Mouse (Mus musculus): ENCODE results near the gene Lats2. TPM values are rescaled to one million over a fixed set of nuclear protein-coding genes. Genes with fewer than 3 reads are reported as not detected.

Lats2 gene
- polyA plus RNA-seq, 2 experiments: 25.3 to 28.5 TPM

- Histone ChIP-seq H3K4me3 (replicated peaks; ENCODE audit: low read length) (no peak overlapping the region), H3K36me3 (ENCODE audit: control insufficient read depth, insufficient read depth, low read length) (peaks cover 34% of the 10 kb centered on the region), H3K27ac (replicated peaks; ENCODE audit: low read depth, low read length) (no peak overlapping the region), H3K4me1 (ENCODE audit: control insufficient read depth, insufficient read depth, low read length) (0 out of 2 replicates have a peak, but pooled peaks cover 2% of the 10 kb centered on the region), H3K9ac (ENCODE audit: low read depth, low read length, severe bottlenecking) (no peak overlapping the region), H3K4me2 (replicated peaks; ENCODE audit: low read depth, low read length, severe bottlenecking) (no peak overlapping the region), H3K9me3 (ENCODE audit: control insufficient read depth, low read length) (no peaks in the 10 kb centered on the region), H3K27me3 (ENCODE audit: control insufficient read depth, insufficient read depth, low read length) (no peaks in the 10 kb centered on the region)
- 79% methylated on average over 1 of the region's 1 CpGs for WGBS
- TF ChIP-seq POLR2A (IDR thresholded peaks at IDR 0.05; ENCODE audit: borderline replicate concordance, extremely low read depth, insufficient read depth, insufficient read length): no peak
- no peak for ATAC-seq (ENCODE audit: low FRiP score, low read depth)
- no peak for DNase-seq (ENCODE audit: low spot score)
Observed at GRCm38 (mm10) chr14:57712884-57713283, 45.3 kb downstream of the Lats2 start.

- no peak overlapping the region for H3K9ac ChIP-seq (ENCODE audit: low read depth, low read length, severe bottlenecking)
- 81% methylated on average over 6 of the region's 6 CpGs for WGBS
Observed at GRCm38 (mm10) chr14:57711059-57711458, 47.1 kb downstream of the Lats2 start.

GRCm38 (mm10) chr14:57709171-57709570 lies 49.0 kb downstream of the Lats2 start:
- no peak for TF ChIP-seq POLR2A (IDR thresholded peaks at IDR 0.05; ENCODE audit: borderline replicate concordance, extremely low read depth, insufficient read depth, insufficient read length)
- Histone ChIP-seq H3K27ac (replicated peaks; ENCODE audit: low read depth, low read length) (no peak overlapping the region), H3K4me3 (replicated peaks; ENCODE audit: low read length) (no peak overlapping the region), H3K4me2 (replicated peaks; ENCODE audit: low read depth, low read length, severe bottlenecking) (no peak overlapping the region), H3K4me1 (ENCODE audit: control insufficient read depth, insufficient read depth, low read length) (0 out of 2 replicates have a peak, but pooled peaks cover 2% of the 10 kb centered on the region), H3K36me3 (ENCODE audit: control insufficient read depth, insufficient read depth, low read length) (peaks cover 35% of the 10 kb centered on the region), H3K9me3 (ENCODE audit: control insufficient read depth, low read length) (no peaks in the 10 kb centered on the region), H3K9ac (ENCODE audit: low read depth, low read length, severe bottlenecking) (no peak overlapping the region), H3K27me3 (ENCODE audit: control insufficient read depth, insufficient read depth, low read length) (no peaks in the 10 kb centered on the region)
- WGBS: 84% methylated on average over 10 of the region's 10 CpGs
- DNase-seq (ENCODE audit: low spot score) (no peak), ATAC-seq (ENCODE audit: low FRiP score, low read depth) (no peak)

More at GRCm38 (mm10) chr14:57711059-57711458, 47.1 kb downstream of the Lats2 start:
- Histone ChIP-seq H3K36me3 (ENCODE audit: control insufficient read depth, insufficient read depth, low read length) (peaks cover 28% of the 10 kb centered on the region), H3K4me2 (replicated peaks; ENCODE audit: low read depth, low read length, severe bottlenecking) (no peak overlapping the region), H3K9me3 (ENCODE audit: control insufficient read depth, low read length) (no peaks in the 10 kb centered on the region), H3K27ac (replicated peaks; ENCODE audit: low read depth, low read length) (no peak overlapping the region), H3K4me3 (replicated peaks; ENCODE audit: low read length) (no peak overlapping the region), H3K4me1 (ENCODE audit: control insufficient read depth, insufficient read depth, low read length) (0 out of 2 replicates have a peak, but pooled peaks cover 2% of the 10 kb centered on the region), H3K27me3 (ENCODE audit: control insufficient read depth, insufficient read depth, low read length) (no peaks in the 10 kb centered on the region)
- no peak for ATAC-seq (ENCODE audit: low FRiP score, low read depth)
- DNase-seq (ENCODE audit: low spot score): no peak
- no peak for TF ChIP-seq POLR2A (IDR thresholded peaks at IDR 0.05; ENCODE audit: borderline replicate concordance, extremely low read depth, insufficient read depth, insufficient read length)

- no peak for DNase-seq (ENCODE audit: low spot score)
- no peak overlapping the region for H3K4me3 ChIP-seq (replicated peaks; ENCODE audit: low read length)
- H3K4me2 ChIP-seq (replicated peaks; ENCODE audit: low read depth, low read length, severe bottlenecking): no peak overlapping the region
- 91% methylated on average over 7 of the region's 7 CpGs for WGBS
- no peaks in the 10 kb centered on the region for H3K27me3 ChIP-seq (ENCODE audit: control insufficient read depth, insufficient read depth, low read length)
- no peak for ATAC-seq (ENCODE audit: low FRiP score, low read depth)
- H3K9ac ChIP-seq (ENCODE audit: low read depth, low read length, severe bottlenecking): no peak overlapping the region
- H3K27ac ChIP-seq (replicated peaks; ENCODE audit: low read depth, low read length): no peak overlapping the region
- no peak for TF ChIP-seq POLR2A (IDR thresholded peaks at IDR 0.05; ENCODE audit: borderline replicate concordance, extremely low read depth, insufficient read depth, insufficient read length)
- H3K36me3 ChIP-seq (ENCODE audit: control insufficient read depth, insufficient read depth, low read length): peaks cover 38% of the 10 kb centered on the region
- H3K4me1 ChIP-seq (ENCODE audit: control insufficient read depth, insufficient read depth, low read length): 0 out of 2 replicates have a peak, but pooled peaks cover 2% of the 10 kb centered on the region
- H3K9me3 ChIP-seq (ENCODE audit: control insufficient read depth, low read length): no peaks in the 10 kb centered on the region
Observed at GRCm38 (mm10) chr14:57708580-57708979, 49.6 kb downstream of the Lats2 start.

GRCm38 (mm10) chr14:57707100-57707893 lies 50.9 kb downstream of the Lats2 start:
- peak overlapping the region; percentile 71 for H3K27ac ChIP-seq (replicated peaks; ENCODE audit: low read depth, low read length)
- peaks cover 38% of the 10 kb centered on the region for H3K36me3 ChIP-seq (ENCODE audit: control insufficient read depth, insufficient read depth, low read length)
- 65% methylated on average over 18 of the region's 18 CpGs for WGBS
- no peak for TF ChIP-seq POLR2A (IDR thresholded peaks at IDR 0.05; ENCODE audit: borderline replicate concordance, extremely low read depth, insufficient read depth, insufficient read length)
- peak; percentile 49 for DNase-seq (ENCODE audit: low spot score)
- no peak overlapping the region for H3K4me2 ChIP-seq (replicated peaks; ENCODE audit: low read depth, low read length, severe bottlenecking)
- peak overlapping the region; percentile 12; the same call in 1 of the 2 replicates for H3K9ac ChIP-seq (ENCODE audit: low read depth, low read length, severe bottlenecking)
- no peaks in the 10 kb centered on the region for H3K27me3 ChIP-seq (ENCODE audit: control insufficient read depth, insufficient read depth, low read length)
- ATAC-seq (ENCODE audit: low FRiP score, low read depth): no peak
- H3K4me1 ChIP-seq (ENCODE audit: control insufficient read depth, insufficient read depth, low read length): 0 out of 2 replicates have a peak, but pooled peaks cover 2% of the 10 kb centered on the region
- no peak overlapping the region for H3K4me3 ChIP-seq (replicated peaks; ENCODE audit: low read length)
- H3K9me3 ChIP-seq (ENCODE audit: control insufficient read depth, low read length): no peaks in the 10 kb centered on the region

Data from limb, embryonic 14.5 days (tissue).